Mouse (Mus musculus): Measurements from ENCODE around the gene Rab40c.

- no peak for TF ChIP-seq CTCF (IDR thresholded peaks at IDR 0.05; ENCODE audit: insufficient read depth, low read depth, low read length)
- TF ChIP-seq POLR2A (IDR thresholded peaks at IDR 0.05; ENCODE audit: insufficient read depth, low read depth, low read length) = no peak
Measured at GRCm38 (mm10) chr17:25878611-25879180, 40.8 kb downstream of the Rab40c start.

All from olfactory bulb, adult 2 months (tissue).